Mouse (Mus musculus) lung, adult 2 months (tissue): ENCODE measurements around the gene Adamts15.

Source experiments
- CTCF ChIP-seq: fragments of 200-500 bp; IDR thresholded peaks from 2 replicates; pipeline ENCODE4 v1.5.1; 2011; ENCODE audit warnings: mild to moderate bottlenecking, low read length, control low read depth; ENCODE audit not compliant: insufficient read depth
- POLR2A ChIP-seq: fragments of 200-500 bp; IDR thresholded peaks from 2 replicates; pipeline ENCODE4 v1.6.1; 2011; ENCODE audit warnings: low read depth, mild to moderate bottlenecking, control low read depth, low read length, borderline replicate concordance; ENCODE audit errors: extremely low read depth

DNA sequence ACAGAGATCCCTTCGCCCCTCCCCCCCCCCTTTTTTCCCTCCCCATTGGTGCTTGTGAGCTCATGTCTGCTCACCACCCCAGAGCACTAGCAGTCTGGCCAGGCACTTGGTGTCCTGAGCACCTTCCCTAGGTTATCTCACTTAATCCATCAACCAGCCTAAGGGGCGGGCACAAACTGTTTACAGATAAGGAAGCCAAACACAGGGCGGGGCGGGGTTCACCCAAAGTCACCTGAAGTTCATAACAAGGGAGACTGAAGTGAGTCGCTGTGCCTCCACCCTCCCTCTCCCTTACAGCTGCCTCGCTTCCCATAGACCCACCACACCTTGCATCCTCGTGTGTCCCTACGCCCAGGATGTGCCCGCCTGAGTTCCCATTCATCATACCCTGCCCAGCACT lies 41.7 kb downstream of the Adamts15 start:
- no peak for TF ChIP-seq POLR2A
- no peak for TF ChIP-seq CTCF
